Mouse (Mus musculus): ENCODE data around the gene Gcnt7.

DNA sequence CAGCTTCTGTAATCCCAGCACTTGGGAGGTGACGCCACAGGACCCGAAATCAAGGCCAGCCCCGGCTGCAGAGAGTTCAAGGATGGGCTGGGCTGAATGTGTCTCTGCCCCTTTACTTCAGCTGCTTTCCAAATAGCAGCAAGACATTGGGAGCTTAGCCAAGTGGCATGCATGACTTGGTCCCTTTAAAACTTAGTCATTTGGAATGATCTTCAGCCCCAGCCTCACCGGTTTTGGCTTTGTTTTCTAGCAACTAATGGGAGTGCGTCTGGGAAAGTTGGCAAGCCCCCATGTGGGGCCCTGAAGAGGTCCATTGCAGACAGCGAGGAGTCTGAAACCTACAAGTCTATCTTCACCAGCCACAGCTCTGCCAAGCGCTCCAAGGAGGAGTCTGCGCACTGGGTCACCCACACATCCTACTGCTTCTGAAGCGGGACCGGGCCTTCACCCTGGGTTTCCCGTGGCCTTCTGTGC, 10.0 kb upstream of the Gcnt7 start:
- TF ChIP-seq CTCF (IDR thresholded peaks at IDR 0.05; ENCODE audit: low read depth) (no peak), EP300 (IDR thresholded peaks at IDR 0.05; ENCODE audit: low read depth) (no peak)
